Mouse (Mus musculus) embryo, embryonic 11.5 days (tissue): ENCODE data around the gene Gm5478.
"Not testable (repeated sequence)": the region's sequence is repeated elsewhere in the genome, so short reads cannot be mapped to it uniquely, and the experiment has no call there.

Experiments used
- DNase-seq: peaks from one replicate; pipeline ENCODE4 v3.0.0-alpha.2; 2012; ENCODE audit warnings: low read depth, low spot score

Gene Gm5478

DNA sequence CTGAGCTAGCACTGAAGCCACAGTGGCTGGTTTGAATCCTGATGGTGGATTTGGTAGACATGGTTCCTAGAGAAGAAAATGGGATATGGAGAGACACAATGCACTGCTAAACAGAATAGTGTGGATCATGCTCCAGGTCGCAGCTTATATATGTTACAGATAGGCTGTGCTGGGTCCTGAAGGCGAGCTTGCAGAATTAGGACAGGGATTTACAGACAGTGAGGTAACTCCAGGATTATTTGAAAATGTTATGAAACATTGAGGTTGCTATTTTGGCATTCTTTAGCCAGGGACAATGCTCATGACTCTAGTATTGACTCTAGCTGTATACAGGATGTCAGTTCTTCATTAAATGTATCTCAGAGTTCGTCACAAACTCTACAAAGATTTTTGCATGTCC, at the start of gene Gm5478:
Gene Gm5478 (minus strand): TSS at position 101 of the 400 bp plus-strand sequence.
- DNase-seq: no peak

GRCm38 (mm10) chr15:101694207-101694606, 47.0 kb upstream of the Gm5478 start, which contains the start of gene Krt6a:
Krt6a (minus strand) TSS chr15:101694307.
- no peak for DNase-seq

GRCm38 (mm10) chr15:101690460-101690859, 43.3 kb upstream of the Gm5478 start:
- not testable (repeated sequence) for DNase-seq

DNA sequence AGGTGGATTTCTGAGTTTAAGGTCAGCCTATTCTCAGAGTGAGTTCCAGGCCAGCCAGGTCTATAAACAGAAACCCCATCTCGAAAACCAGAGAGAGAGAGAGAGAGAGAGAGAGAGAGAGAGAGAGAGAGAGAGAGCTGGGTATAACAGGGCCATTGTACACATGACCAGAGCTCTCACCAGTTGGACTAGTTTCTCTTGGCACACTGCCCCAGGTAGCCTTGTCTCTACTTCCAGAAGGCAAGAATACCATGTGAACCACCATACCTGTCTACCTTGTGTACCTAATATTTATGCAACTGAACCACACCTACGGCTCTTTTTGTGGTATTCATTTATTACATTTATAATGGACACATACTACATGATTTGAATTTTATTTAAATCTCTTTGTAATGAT, 41.0 kb upstream of the Gm5478 start:
- no peak for DNase-seq

GRCm38 (mm10) chr15:101680187-101680586, 33.0 kb upstream of the Gm5478 start, which contains the start of gene Krt6b:
Krt6b (minus strand) TSS chr15:101680287.
- DNase-seq: no peak

GRCm38 (mm10) chr15:101675978-101676377, 28.8 kb upstream of the Gm5478 start:
- no peak for DNase-seq

DNA sequence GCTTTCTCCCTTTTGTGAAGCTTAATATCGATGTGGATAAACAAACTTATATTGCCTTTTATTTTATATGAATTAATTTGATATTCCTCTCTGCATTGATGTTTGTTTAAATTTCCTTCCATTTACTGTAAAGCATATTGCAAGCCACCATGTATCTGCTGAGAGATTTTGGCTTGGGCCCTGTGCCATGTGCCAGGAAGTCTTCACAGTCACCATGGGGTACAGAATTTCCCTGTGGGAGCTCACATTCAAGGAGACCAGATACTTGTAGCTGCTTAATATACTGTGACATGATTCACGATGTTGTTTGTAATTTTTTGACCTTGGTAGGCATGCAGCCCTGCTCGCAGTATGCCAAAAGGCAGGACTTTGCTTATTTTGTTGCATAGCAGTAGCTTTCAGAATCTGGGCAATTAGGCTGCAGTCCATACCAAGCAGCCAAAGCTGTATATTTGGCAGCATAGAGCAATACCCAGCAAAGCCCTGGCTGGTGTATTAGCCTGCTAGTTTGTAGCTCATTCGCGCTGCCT, 5.6 kb upstream of the Gm5478 start:
- DNase-seq: no peak

DNA sequence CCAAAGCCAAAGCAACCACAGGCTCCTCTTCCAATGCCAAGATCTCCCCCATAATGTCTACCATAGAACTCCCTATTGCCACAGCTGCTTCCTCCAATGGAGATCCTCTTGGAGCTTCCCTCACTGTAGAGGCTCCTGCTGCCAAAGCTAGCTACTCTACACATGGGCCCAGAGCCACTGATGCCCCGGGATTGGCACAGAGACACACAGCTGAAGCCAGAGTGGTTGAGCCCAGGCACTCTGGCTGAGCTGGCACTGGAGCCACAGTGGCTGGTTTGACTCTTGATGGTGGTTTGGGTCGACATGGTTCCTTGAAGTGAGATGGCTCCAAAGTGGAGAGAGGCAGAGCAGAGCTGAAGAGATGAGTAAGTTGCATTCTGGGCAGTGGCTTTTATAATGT, 19.3 kb downstream of the Gm5478 start, which contains the start of gene Gm5414:
Gene Gm5414 (minus strand): TSS at position 305 of the 400 bp plus-strand sequence.
- no peak for DNase-seq

GRCm38 (mm10) chr15:101599123-101599522, 48.1 kb downstream of the Gm5478 start:
- DNase-seq: no peak
